Mouse (Mus musculus): ENCODE data around the gene Ccdc171.
"Not testable (repeated sequence)": the region's sequence is repeated elsewhere in the genome, so short reads cannot be mapped to it uniquely, and the experiment has no call there.

Ccdc171 gene

GRCm38 (mm10) chr4:83656571-83656970 lies 131.2 kb downstream of the Ccdc171 start:
- DNase-seq (ENCODE audit: low spot score in 2 of 2) = no peak

- DNase-seq (ENCODE audit: low spot score in 2 of 2) = no peak
Observed at GRCm38 (mm10) chr4:83657021-83657420, 131.7 kb downstream of the Ccdc171 start.

- DNase-seq (ENCODE audit: low spot score in 2 of 2) = no peak
Observed at GRCm38 (mm10) chr4:83658415-83658814, 133.1 kb downstream of the Ccdc171 start.

- no peak for DNase-seq (ENCODE audit: low spot score in 2 of 2)
Observed at GRCm38 (mm10) chr4:83659411-83659810, 134.1 kb downstream of the Ccdc171 start.

- no peak for DNase-seq (ENCODE audit: low spot score in 2 of 2)
Observed at GRCm38 (mm10) chr4:83661519-83662271, 136.3 kb downstream of the Ccdc171 start.

DNA sequence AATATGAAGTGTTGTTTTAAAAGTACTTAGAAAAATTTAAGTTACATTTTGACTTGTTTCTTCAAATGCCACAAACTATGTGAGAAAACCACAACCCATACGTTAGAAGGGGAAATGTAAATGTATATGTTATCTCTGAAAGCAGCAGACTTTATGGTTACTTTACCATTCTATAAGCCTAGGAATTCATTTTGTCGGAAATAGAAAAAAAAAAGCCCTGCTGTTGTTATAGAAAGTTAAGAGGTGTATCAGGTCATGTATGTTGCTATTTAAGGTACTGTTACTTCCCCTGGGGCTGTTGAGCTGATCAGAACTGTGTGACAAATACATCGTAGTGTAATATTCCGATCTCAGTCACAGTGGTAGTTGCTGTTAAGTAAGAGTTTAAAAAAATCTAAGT lies 137.0 kb downstream of the Ccdc171 start:
- no peak for DNase-seq (ENCODE audit: low spot score in 2 of 2)

- DNase-seq (ENCODE audit: low spot score in 2 of 2) = no peak
Observed at GRCm38 (mm10) chr4:83669552-83669951, 144.2 kb downstream of the Ccdc171 start.

- not testable (repeated sequence) for DNase-seq (ENCODE audit: low spot score in 2 of 2)
Observed at GRCm38 (mm10) chr4:83675308-83675707, 150.0 kb downstream of the Ccdc171 start.

DNA sequence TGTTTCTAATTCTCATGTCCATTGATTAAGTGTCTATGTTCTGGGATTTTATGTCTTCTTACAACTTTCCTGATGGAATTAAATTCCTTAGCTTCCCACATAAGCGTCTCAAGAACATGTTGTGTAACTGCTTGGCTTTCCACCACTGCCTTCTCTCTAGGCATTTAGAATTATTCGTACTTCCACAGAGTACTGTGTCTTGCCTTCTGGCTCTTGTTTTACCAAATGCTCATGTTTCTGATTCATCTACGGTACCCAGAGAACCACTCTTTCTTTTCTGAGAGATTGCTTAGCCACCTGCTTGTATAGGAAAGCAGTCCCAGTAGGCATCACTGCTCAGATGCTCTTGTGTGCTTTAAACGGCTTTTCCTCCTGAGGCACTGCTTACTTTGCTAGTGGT lies 151.1 kb downstream of the Ccdc171 start:
- DNase-seq (ENCODE audit: low spot score in 2 of 2) = no peak

DNA sequence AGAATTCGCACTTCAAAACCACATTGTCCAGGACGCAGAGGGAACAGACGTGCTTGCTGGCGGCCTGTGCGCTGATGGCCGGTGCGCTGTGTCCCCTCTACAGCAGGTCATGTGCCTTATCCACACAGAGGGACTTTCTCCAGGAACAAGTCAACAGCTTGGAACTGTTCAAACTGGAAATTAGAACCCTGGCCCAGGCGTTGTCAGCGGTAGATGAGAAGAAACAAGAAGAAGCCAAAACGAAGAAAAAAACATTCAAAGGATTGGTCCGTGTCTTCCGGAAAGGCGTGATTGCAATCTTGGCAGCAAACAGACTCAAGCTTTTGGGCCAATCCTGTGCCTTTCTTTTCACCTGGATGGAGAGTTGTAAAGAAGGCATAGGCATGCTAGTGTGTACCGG lies 155.7 kb downstream of the Ccdc171 start:
- DNase-seq (ENCODE audit: low spot score in 2 of 2) = no peak

DNA sequence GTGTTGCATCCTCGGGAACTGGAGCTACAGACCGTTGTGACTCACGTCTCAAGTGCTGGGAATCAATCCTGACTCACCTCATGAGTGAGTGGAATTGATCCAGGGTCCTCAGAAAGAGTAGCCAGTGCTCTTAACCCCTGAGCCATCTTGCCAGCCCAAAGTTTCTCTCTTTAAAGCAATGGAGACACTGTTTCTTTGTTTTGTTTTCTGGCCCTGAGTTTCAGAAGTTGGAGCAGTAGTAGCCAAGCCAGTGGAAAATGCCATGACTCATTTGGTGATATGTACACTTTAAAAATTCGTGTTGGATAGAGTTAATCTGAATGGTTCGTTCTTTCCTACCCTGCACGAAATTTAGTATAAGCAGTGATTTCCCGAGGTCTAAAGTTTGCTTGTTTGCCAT lies 157.5 kb downstream of the Ccdc171 start:
- DNase-seq (ENCODE audit: low spot score in 2 of 2) = no peak

DNA sequence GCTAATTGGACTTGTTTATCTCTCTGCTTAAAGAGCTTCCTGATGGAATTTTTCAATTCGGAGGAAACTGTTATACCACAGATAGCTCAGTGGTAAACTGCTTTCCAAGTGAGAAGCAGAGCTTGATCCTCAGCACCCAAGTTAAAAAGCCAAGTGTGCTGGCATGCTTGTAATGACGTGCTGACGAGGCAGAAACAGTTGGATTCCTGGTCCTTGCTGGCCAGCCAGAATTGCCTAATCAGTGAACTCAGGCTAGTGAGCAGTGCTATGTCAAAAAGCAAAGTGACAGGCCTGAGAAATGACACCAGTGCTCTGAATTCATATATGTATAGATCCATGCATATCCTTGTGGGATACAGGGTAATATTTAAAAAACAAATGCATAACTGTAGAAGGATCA lies 174.8 kb downstream of the Ccdc171 start:
- DNase-seq (ENCODE audit: low spot score in 2 of 2) = no peak

DNA sequence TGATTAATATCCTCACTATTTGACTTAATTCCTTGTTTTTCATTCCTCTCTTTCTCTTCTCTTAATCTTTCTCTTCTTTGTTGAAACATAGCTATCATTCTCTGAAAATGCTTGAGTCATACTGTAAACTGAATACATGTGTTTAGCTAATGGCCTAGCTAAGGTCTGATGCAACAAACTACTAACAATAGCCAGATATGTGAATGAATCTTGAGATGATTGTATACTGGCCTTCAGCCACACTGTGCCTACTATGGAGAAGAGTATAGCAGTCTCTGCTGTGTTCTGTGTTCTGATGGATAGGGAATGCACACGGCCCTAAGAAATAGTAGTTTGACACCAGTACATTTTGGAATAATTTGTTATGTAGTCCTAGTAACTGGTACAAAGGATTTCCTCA lies 191.7 kb downstream of the Ccdc171 start:
- no peak for DNase-seq (ENCODE audit: low spot score in 2 of 2)

DNA sequence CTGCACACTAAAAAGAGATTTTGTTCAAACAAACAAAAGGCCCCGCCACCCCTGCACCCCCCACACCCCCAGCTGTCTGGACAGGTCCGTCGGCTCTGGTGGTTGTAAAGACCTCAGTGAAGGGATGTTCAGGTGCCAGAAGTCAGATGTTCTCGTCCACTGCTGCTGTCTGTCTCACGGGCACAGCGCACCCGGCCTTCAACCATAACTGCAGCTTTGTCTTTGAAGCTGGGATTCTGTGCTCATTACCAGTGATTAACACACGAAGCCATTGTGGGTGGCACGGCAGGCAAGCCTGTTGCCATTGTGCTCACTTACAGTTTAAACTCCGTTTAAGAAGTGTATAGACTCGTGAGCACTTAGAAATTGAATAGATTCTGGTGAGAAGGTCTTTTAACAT lies 194.5 kb downstream of the Ccdc171 start:
- no peak for DNase-seq (ENCODE audit: low spot score in 2 of 2)

DNA sequence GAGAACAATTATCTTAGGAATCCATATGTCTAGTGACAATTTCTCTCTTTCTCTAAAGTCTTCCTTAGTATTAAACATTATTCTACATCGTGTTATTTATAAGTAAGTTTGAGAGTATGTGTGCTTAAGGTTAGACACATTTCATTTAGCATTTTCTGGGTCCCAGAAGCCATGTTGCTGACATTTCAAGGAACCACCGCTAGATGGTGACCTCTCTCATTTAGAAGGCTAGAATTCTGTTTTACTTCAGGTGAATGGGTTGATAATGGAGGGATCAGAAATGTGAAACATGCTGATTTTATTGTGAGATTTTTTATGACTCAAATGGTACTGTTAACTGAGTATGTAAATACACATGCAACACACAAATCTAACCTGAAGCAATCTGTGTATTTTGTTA lies 199.8 kb downstream of the Ccdc171 start:
- no peak for DNase-seq (ENCODE audit: low spot score in 2 of 2)

GRCm38 (mm10) chr4:83739137-83739890 lies 214.0 kb downstream of the Ccdc171 start:
- no peak for DNase-seq (ENCODE audit: low spot score in 2 of 2)

- no peak for DNase-seq (ENCODE audit: low spot score in 2 of 2)
Observed at GRCm38 (mm10) chr4:83739891-83740277, 214.5 kb downstream of the Ccdc171 start.

DNA sequence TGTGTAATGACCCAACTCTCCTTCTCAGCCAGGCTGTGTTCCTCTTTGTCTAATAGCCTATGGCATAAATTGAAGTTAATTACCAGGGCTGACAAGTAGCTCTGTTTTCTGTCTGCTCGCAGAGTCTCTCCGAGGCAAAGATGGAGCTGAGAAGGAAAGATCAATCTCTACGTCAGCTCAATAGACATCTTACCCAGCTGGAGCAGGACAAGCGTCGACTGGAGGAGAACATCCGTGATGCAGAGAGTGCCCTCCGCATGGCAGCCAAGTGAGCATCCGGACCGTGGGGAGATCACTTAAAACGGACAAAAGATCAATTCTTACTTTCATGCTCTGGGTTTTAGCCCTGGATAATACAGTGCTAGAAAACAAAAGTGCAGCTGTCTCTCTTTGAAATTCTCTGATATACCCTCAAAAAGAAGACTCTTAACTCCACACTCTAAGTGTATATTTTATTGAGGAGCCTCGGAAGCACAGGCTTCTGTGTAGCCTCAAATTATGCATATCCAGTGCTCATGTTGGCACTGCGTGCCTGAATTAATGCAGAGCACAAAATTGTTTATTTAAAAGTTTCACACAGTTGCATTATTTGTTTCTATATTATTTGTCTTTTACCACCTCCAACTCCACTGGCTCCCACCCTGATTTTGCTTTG lies 217.6 kb downstream of the Ccdc171 start:
- DNase-seq (ENCODE audit: low spot score in 2 of 2) = no peak

- no peak for DNase-seq (ENCODE audit: low spot score in 2 of 2)
Observed at GRCm38 (mm10) chr4:83775136-83775535, 249.8 kb downstream of the Ccdc171 start.

GRCm38 (mm10) chr4:83780044-83780443 lies 254.7 kb downstream of the Ccdc171 start:
- DNase-seq (ENCODE audit: low spot score in 2 of 2) = no peak

DNA sequence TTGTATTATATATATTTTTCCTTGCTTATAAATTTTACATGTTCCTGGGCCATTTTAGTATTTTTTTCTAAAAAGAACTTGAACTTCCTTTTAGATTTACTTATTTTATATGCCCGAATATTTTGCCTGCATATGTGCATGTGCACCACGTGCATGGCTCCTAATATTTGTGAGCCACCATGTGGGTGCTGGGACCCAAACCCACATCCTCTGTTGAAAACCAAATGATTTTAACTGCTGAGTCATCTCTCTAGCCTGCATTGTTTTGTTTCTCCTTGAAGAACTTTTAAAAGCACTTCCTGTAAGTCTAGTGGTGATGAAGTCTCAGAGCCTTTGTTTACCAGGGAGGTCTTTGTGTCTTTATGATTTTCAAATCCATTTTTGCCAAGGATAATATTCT lies 259.8 kb downstream of the Ccdc171 start:
- DNase-seq (ENCODE audit: low spot score in 2 of 2) = no peak

DNA sequence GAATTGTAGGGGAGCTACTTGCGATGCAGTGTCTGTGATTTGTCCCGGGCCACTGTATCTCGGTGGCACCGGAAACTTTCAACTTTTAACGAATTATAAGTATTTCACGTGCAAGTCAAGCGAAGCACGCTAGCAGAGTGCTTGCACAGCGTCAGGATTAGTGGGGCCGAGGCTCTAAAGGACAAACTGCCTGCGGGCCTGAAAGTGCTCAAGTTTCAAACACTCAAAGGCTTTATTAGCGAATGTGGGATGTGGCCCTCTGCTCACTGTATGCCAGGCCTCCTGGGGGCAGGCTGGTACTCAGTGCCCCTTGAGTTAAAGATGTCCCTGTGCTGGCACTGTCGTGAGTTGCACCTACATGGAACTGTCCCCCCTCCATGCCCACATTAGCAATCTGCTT lies 266.5 kb downstream of the Ccdc171 start:
- no peak for DNase-seq (ENCODE audit: low spot score in 2 of 2)
